In genomic region chr12:85508235-85508634, GRCm38 (mm10) we compare ENCODE assay signal across 9 mouse cellular contexts. TPM values are rescaled to one million over a fixed set of nuclear protein-coding genes. Genes with fewer than 3 reads are reported as not detected.
DNase-seq lines count a peak whose midpoint lies in the region; ATAC-seq and TF ChIP-seq lines count a peak whose summit lies in the region.
"Had no signal": no experiment of that assay in that cellular context is flagged by ENCODE, and none has a peak within 500 bp of the region (broad histone marks: within the 10 kb centered on the region; RNA-seq: fewer than 3 reads in every experiment).

No protein-coding gene starts in this region.

- H3K27me3 ChIP-seq in hindbrain, postnatal 0 days (ENCODE audit: insufficient read depth, low read length) = no peaks in the 10 kb centered on the region
- no peaks in the 10 kb centered on the region for H3K27me3 ChIP-seq in hindbrain, embryonic 12.5 days
- H3K27me3 ChIP-seq in thymus, adult 2 months (ENCODE audit: control insufficient read depth, insufficient read depth, low read length) = no peaks in the 10 kb centered on the region
- no peaks in the 10 kb centered on the region for H3K27me3 ChIP-seq in forebrain, embryonic 10.5 days (ENCODE audit: poor library complexity, severe bottlenecking)
- H3K27me3 ChIP-seq: embryonic facial prominence, embryonic 13.5 days had no signal

- peaks cover 3% of the 10 kb centered on the region; the same call in 1 of the 2 replicates for H3K9me3 ChIP-seq in hindbrain, postnatal 0 days (ENCODE audit: low read length)
- 0 out of 2 replicates have a peak, but pooled peaks cover 6% of the 10 kb centered on the region for H3K9me3 ChIP-seq in hindbrain, embryonic 12.5 days (replicated peaks)
- peaks cover 6% of the 10 kb centered on the region; the same call in 1 of the 2 replicates for H3K9me3 ChIP-seq in forebrain, embryonic 10.5 days

- no peaks in the 10 kb centered on the region for H3K36me3 ChIP-seq in hindbrain, postnatal 0 days (ENCODE audit: insufficient read depth, low read length)
- H3K36me3 ChIP-seq in hindbrain, embryonic 12.5 days = no peaks in the 10 kb centered on the region
- H3K36me3 ChIP-seq in thymus, adult 2 months (ENCODE audit: control insufficient read depth, insufficient read depth, low read length) = no peaks in the 10 kb centered on the region
- no peaks in the 10 kb centered on the region for H3K36me3 ChIP-seq in forebrain, embryonic 10.5 days (replicated peaks)
- H3K36me3 ChIP-seq: embryonic facial prominence, embryonic 13.5 days had no signal

- H3K27ac ChIP-seq in hindbrain, postnatal 0 days = no peak overlapping the region
- H3K27ac ChIP-seq in hindbrain, embryonic 12.5 days = no peak overlapping the region
- no peak overlapping the region for H3K27ac ChIP-seq in thymus, adult 2 months (ENCODE audit: control insufficient read depth, insufficient read depth, low read length)
- no peak overlapping the region for H3K27ac ChIP-seq in forebrain, embryonic 10.5 days
- H3K27ac ChIP-seq: embryonic facial prominence, embryonic 13.5 days had no signal

- WGBS in hindbrain, postnatal 0 days = 21% methylated on average over 3 of the region's 3 CpGs
- WGBS in hindbrain, embryonic 12.5 days = 19% methylated on average over 3 of the region's 3 CpGs
- 36% methylated on average over 3 of the region's 3 CpGs for WGBS in thymus, adult 2 months
- 28% methylated on average over 3 of the region's 3 CpGs for WGBS in forebrain, embryonic 10.5 days

- no peak overlapping the region for H3K4me3 ChIP-seq in hindbrain, postnatal 0 days (ENCODE audit: low read length)
- H3K4me3 ChIP-seq in hindbrain, embryonic 12.5 days = no peak overlapping the region
- no peak overlapping the region for H3K4me3 ChIP-seq in thymus, adult 2 months (ENCODE audit: control insufficient read depth, insufficient read depth, low read length)
- H3K4me3 ChIP-seq in forebrain, embryonic 10.5 days = no peak overlapping the region
- H3K4me3 ChIP-seq: embryonic facial prominence, embryonic 13.5 days had no signal

- TF ChIP-seq POLR2A in thymus, adult 2 months (IDR thresholded peaks at IDR 0.05; ENCODE audit: control insufficient read depth, extremely low read depth, insufficient read depth, low read length, poor library complexity) = no peak

- H3K4me1 ChIP-seq in hindbrain, postnatal 0 days (ENCODE audit: insufficient read depth, low read length) = no peaks in the 10 kb centered on the region
- H3K4me1 ChIP-seq in hindbrain, embryonic 12.5 days = no peaks in the 10 kb centered on the region
- no peaks in the 10 kb centered on the region for H3K4me1 ChIP-seq in thymus, adult 2 months (replicated peaks; ENCODE audit: control insufficient read depth, insufficient read depth, low read length)
- no peaks in the 10 kb centered on the region for H3K4me1 ChIP-seq in forebrain, embryonic 10.5 days
- H3K4me1 ChIP-seq: embryonic facial prominence, embryonic 13.5 days had no signal

- H3K9ac ChIP-seq in hindbrain, postnatal 0 days (replicated peaks; ENCODE audit: low read length) = no peak overlapping the region
- H3K9ac ChIP-seq in hindbrain, embryonic 12.5 days = no peak overlapping the region
- H3K9ac ChIP-seq: embryonic facial prominence, embryonic 13.5 days had no signal

- no peak for ATAC-seq in hindbrain, postnatal 0 days
- no peak for ATAC-seq in hindbrain, embryonic 12.5 days (ENCODE audit: low FRiP score)
- no peak for ATAC-seq in erythroid progenitor cell, adult 5-6 weeks (replicated peaks; ENCODE audit: low FRiP score, poor library complexity, severe bottlenecking)

- TF ChIP-seq CTCF in hindbrain, postnatal 0 days (IDR thresholded peaks at IDR 0.05; ENCODE audit: low read depth) = peak; percentile 70
- no peak for TF ChIP-seq CTCF in thymus, adult 2 months (IDR thresholded peaks at IDR 0.05; ENCODE audit: borderline replicate concordance, control insufficient read depth, extremely low read depth, insufficient read depth, low read length, poor library complexity)

- no peak overlapping the region for H3K4me2 ChIP-seq in hindbrain, postnatal 0 days (ENCODE audit: low read depth, low read length)
- no peak overlapping the region for H3K4me2 ChIP-seq in hindbrain, embryonic 12.5 days (replicated peaks)
- H3K4me2 ChIP-seq: embryonic facial prominence, embryonic 13.5 days had no signal

- peak; percentile 27 to 76 for DNase-seq in adrenal gland, adult (ENCODE audit: inconsistent age in 2 of 2, low spot score in 1 of 2)
- no peak for DNase-seq in adrenal gland, adult 8-10 months
- peak; percentile 60 for DNase-seq in hindbrain, postnatal 0 days (ENCODE audit: low spot score)
- DNase-seq in thymus, adult 2 months = peak; percentile 42
- DNase-seq in thymus, adult 18-20 months = no peak
- DNase-seq in forebrain, embryonic 10.5 days (ENCODE audit: extremely low spot score, low spot score) = no peak

RNA-seq across cellular contexts. Expression of gene Fos, which starts 34.5 kb away (rescaled TPM):
- 10 to 100 TPM; 13.3 to 32.9 (median 13.7) TPM for total RNA-seq in adrenal gland, adult 8-10 months (2022)
- 20.7 and 23.4 TPM in 2 replicates for total RNA-seq in hindbrain, postnatal 0 days (2014; rRNA removed)
- 12.1 and 13.5 TPM in 2 replicates for polyA plus RNA-seq in hindbrain, postnatal 0 days (2015; fragmentation: Nextera tagmentation; extraction: Ambion mirVana)
- polyA plus RNA-seq in hindbrain, embryonic 12.5 days (2016; fragmentation: Nextera tagmentation; extraction: Ambion mirVana) = 2.4 and 2.7 TPM in 2 replicates
- 12.1 and 12.6 TPM in 2 replicates for polyA plus RNA-seq in thymus, adult 2 months (2012; rRNA removed)
- total RNA-seq in erythroid progenitor cell, adult 5-6 weeks (2015; ENCODE audit: low replicate concordance) = 25.2 and 32.7 TPM in 2 replicates
- 14.2 and 21.3 TPM in 2 replicates for total RNA-seq in erythroid progenitor cell, adult 5-6 weeks (2017; ENCODE audit: low replicate concordance)
- polyA plus RNA-seq in forebrain, embryonic 10.5 days (2016; fragmentation: Nextera tagmentation; extraction: Ambion mirVana) = 0.34 and 1.2 TPM in 2 replicates

Comparison
In these comparisons a context has a peak if more than half of its experiments do, and no peak if none do; other contexts are left out.
1. DNase-seq: peak in adrenal gland, adult (2 of 2), hindbrain, postnatal 0 days (single experiment) and thymus, adult 2 months (single experiment); none in adrenal gland, adult 8-10 months (single experiment), thymus, adult 18-20 months (0 of 2) and forebrain, embryonic 10.5 days (single experiment).